Mouse (Mus musculus): Measurements from ENCODE around the gene Plcb4. TPM values are rescaled to one million over a fixed set of nuclear protein-coding genes. Genes with fewer than 3 reads are reported as not detected.
A peak's percentile ranks its signal among the peaks of the same experiment; 100 is the strongest.

The Plcb4 gene
- polyA plus RNA-seq, 1 experiment from 2014 or later: 7.4 TPM

DNA sequence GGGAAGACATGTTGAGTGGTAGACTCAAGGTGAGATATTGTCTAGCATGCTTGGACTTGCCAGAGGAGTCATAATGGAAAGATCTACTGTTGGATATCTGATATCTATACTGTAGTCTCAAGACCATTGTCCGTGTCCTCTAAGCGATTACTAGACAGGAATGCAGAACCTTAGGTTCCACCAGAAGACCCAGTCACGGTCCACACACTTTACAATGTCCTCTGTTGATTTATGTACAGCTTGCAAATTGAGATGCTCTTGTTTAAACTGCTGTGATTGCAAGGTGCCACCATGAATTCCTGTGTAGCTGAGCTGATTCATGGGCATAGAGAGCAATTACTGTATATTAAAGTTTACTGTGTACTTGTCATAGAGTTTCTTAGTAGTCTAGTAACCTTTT is 98.7 kb downstream of the Plcb4 start:
- H3K36me3 ChIP-seq (ENCODE audit: control insufficient read depth, insufficient read depth, low read length): no peaks in the 10 kb centered on the region
- no peaks in the 10 kb centered on the region for H3K9me3 ChIP-seq (ENCODE audit: control insufficient read depth, low read length)
- 94% methylated on average over 3 of the region's 3 CpGs for WGBS
- no peak overlapping the region for H3K4me2 ChIP-seq (ENCODE audit: low read depth, low read length)
- H3K27me3 ChIP-seq (replicated peaks; ENCODE audit: control insufficient read depth, insufficient read depth, low read length): no peaks in the 10 kb centered on the region
- H3K4me1 ChIP-seq (ENCODE audit: control insufficient read depth, insufficient read depth, low read length): no peaks in the 10 kb centered on the region
- H3K27ac ChIP-seq (ENCODE audit: low read length): no peak overlapping the region
- no peak overlapping the region for H3K9ac ChIP-seq (ENCODE audit: low read depth, low read length)
- H3K4me3 ChIP-seq (ENCODE audit: low read length): no peak overlapping the region
- no peak for ATAC-seq

DNA sequence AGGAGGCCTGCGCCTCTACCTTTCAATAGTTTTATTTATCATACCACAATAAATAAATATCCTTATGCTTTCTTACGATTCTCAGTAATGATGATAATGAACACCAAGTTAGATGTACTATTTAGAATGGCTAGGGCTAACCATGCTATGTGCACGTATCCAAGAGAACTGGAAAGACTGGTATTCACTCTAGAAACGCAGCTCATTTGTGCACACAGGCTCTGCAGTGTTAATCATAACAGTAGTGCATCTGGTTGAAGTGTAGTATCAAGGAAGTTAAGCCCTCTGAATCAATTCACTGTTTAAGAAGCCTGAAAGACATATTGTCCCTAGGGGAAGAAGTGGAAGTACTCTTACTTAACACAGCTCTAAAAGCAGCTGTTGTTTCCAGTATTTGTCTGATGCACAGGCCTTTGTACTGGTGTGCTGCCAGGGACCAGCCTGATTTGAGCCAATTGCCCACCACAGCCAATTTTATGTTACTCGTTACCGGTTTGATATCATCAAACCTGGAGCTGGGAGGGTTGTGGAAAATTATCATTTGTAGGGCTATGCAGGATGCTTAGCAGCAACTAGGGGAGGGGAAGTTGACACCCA is 100.8 kb downstream of the Plcb4 start:
- no peak for ATAC-seq
- Histone ChIP-seq H3K36me3 (ENCODE audit: control insufficient read depth, insufficient read depth, low read length) (no peaks in the 10 kb centered on the region), H3K9ac (ENCODE audit: low read depth, low read length) (no peak overlapping the region), H3K4me1 (ENCODE audit: control insufficient read depth, insufficient read depth, low read length) (peaks cover 4% of the 10 kb centered on the region; the same call in 1 of the 2 replicates), H3K9me3 (ENCODE audit: control insufficient read depth, low read length) (no peaks in the 10 kb centered on the region), H3K4me2 (ENCODE audit: low read depth, low read length) (no peak overlapping the region), H3K27me3 (replicated peaks; ENCODE audit: control insufficient read depth, insufficient read depth, low read length) (no peaks in the 10 kb centered on the region), H3K27ac (ENCODE audit: low read length) (no peak overlapping the region), H3K4me3 (ENCODE audit: low read length) (no peak overlapping the region)
- 79% methylated on average over 6 of the region's 6 CpGs for WGBS

GRCm38 (mm10) chr2:135761226-135761802 is 102.5 kb downstream of the Plcb4 start:
- WGBS: 80% methylated on average over 8 of the region's 8 CpGs
- Histone ChIP-seq H3K9me3 (ENCODE audit: control insufficient read depth, low read length) (no peaks in the 10 kb centered on the region), H3K27ac (ENCODE audit: low read length) (no peak overlapping the region), H3K4me1 (ENCODE audit: control insufficient read depth, insufficient read depth, low read length) (peaks cover 5% of the 10 kb centered on the region), H3K27me3 (replicated peaks; ENCODE audit: control insufficient read depth, insufficient read depth, low read length) (no peaks in the 10 kb centered on the region), H3K36me3 (ENCODE audit: control insufficient read depth, insufficient read depth, low read length) (no peaks in the 10 kb centered on the region), H3K4me2 (ENCODE audit: low read depth, low read length) (no peak overlapping the region), H3K9ac (ENCODE audit: low read depth, low read length) (no peak overlapping the region), H3K4me3 (ENCODE audit: low read length) (no peak overlapping the region)
- peak; percentile 74 for ATAC-seq

DNA sequence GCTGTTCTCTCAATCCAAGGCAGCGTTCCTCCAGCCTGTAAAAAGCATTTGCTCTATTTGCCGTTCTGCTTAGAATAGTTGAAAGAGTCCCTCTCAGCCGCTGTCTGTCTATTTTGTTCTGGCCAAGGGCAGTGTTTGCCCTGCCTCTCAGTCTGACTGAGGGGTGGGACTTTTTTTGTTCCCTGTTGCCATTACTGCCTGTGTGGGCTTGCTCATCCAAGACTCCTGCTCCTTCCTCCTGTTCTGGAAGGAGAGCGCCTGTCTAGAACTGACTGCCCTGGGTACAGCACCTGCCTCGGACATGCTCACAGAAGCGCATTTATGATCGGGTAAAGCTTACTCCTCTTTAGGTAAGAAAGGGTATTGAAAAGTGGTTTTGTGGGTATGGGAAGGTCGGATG is 105.9 kb downstream of the Plcb4 start:
- H3K27ac ChIP-seq (ENCODE audit: low read length): no peak overlapping the region
- WGBS: 52% methylated on average over 8 of the region's 8 CpGs

DNA sequence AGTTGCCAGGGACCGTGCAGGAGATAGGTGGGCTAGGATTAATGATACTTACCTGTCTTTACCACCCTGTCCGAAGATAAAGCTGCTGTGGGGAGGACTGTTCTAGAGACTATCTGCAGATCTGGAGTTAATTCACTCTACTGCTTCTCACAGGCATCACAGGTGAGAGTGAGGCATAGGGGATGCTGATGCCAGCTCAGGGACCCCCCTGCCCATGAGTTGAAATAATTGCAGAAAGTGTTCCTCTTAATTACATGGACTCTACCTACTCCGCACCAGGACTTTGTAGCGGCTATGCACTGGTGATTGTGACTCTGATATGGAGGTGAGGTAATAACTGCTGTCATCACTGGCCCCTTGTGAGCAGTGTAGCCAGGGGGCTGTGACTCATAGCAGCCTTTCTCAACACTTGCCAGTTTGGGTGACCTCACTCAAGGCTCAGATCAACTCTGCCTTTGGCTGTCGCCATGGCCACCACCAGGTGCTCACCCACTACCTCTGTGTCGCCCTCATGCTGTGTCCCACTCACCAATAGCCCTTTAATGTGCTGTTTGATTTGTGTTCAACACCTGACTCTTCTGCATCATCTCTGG is 107.8 kb downstream of the Plcb4 start:
- 65% methylated on average over 6 of the region's 6 CpGs for WGBS
- ATAC-seq: peak; percentile 73
- Histone ChIP-seq H3K9me3 (ENCODE audit: control insufficient read depth, low read length) (no peaks in the 10 kb centered on the region), H3K4me2 (ENCODE audit: low read depth, low read length) (no peak overlapping the region), H3K9ac (ENCODE audit: low read depth, low read length) (no peak overlapping the region), H3K36me3 (ENCODE audit: control insufficient read depth, insufficient read depth, low read length) (no peaks in the 10 kb centered on the region), H3K4me1 (ENCODE audit: control insufficient read depth, insufficient read depth, low read length) (peaks cover 8% of the 10 kb centered on the region), H3K27ac (ENCODE audit: low read length) (no peak overlapping the region), H3K27me3 (replicated peaks; ENCODE audit: control insufficient read depth, insufficient read depth, low read length) (no peaks in the 10 kb centered on the region), H3K4me3 (ENCODE audit: low read length) (no peak overlapping the region)

More for the DNA sequence above, 105.9 kb downstream of the Plcb4 start:
- no peak overlapping the region for H3K9ac ChIP-seq (ENCODE audit: low read depth, low read length)
- no peaks in the 10 kb centered on the region for H3K36me3 ChIP-seq (ENCODE audit: control insufficient read depth, insufficient read depth, low read length)
- no peaks in the 10 kb centered on the region for H3K9me3 ChIP-seq (ENCODE audit: control insufficient read depth, low read length)
- ATAC-seq: no peak
- no peaks in the 10 kb centered on the region for H3K27me3 ChIP-seq (replicated peaks; ENCODE audit: control insufficient read depth, insufficient read depth, low read length)
- H3K4me3 ChIP-seq (ENCODE audit: low read length): no peak overlapping the region
- peaks cover 8% of the 10 kb centered on the region for H3K4me1 ChIP-seq (ENCODE audit: control insufficient read depth, insufficient read depth, low read length)
- H3K4me2 ChIP-seq (ENCODE audit: low read depth, low read length): no peak overlapping the region

DNA sequence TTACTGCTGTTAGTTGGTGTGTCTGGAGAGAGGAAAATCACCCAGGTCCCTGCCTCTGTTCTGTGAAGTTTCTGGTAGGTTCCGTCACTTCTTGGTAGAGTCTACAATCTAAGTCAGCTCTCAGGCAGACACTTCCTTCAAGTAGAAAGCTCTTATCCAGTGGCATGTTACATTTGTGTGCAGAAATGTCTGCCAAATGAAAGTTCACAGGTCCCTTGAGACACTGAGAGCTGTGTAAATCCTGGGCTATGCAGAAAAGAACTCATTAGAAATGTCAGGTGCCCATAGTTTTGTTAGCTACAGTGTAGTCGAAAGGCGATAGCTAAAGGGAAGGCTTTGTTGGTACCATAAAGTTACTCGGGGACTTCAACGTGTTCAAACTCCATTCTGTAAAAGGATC is 108.7 kb downstream of the Plcb4 start:
- 80% methylated on average over 5 of the region's 5 CpGs for WGBS
- H3K9ac ChIP-seq (ENCODE audit: low read depth, low read length): no peak overlapping the region
- no peaks in the 10 kb centered on the region for H3K36me3 ChIP-seq (ENCODE audit: control insufficient read depth, insufficient read depth, low read length)
- no peak for ATAC-seq
- no peak overlapping the region for H3K4me3 ChIP-seq (ENCODE audit: low read length)
- no peaks in the 10 kb centered on the region for H3K9me3 ChIP-seq (ENCODE audit: control insufficient read depth, low read length)
- H3K27me3 ChIP-seq (replicated peaks; ENCODE audit: control insufficient read depth, insufficient read depth, low read length): no peaks in the 10 kb centered on the region
- H3K4me1 ChIP-seq (ENCODE audit: control insufficient read depth, insufficient read depth, low read length): peaks cover 8% of the 10 kb centered on the region
- H3K4me2 ChIP-seq (ENCODE audit: low read depth, low read length): no peak overlapping the region
- H3K27ac ChIP-seq (ENCODE audit: low read length): no peak overlapping the region

- 67% methylated on average over 8 of the region's 8 CpGs for WGBS
- Histone ChIP-seq H3K4me3 (ENCODE audit: low read length) (no peak overlapping the region), H3K4me2 (ENCODE audit: low read depth, low read length) (no peak overlapping the region), H3K27me3 (replicated peaks; ENCODE audit: control insufficient read depth, insufficient read depth, low read length) (no peaks in the 10 kb centered on the region), H3K9ac (ENCODE audit: low read depth, low read length) (no peak overlapping the region), H3K4me1 (ENCODE audit: control insufficient read depth, insufficient read depth, low read length) (peaks cover 12% of the 10 kb centered on the region), H3K9me3 (ENCODE audit: control insufficient read depth, low read length) (no peaks in the 10 kb centered on the region), H3K27ac (ENCODE audit: low read length) (no peak overlapping the region), H3K36me3 (ENCODE audit: control insufficient read depth, insufficient read depth, low read length) (no peaks in the 10 kb centered on the region)
- ATAC-seq: no peak
Measured at GRCm38 (mm10) chr2:135769701-135770100, 110.9 kb downstream of the Plcb4 start.

DNA sequence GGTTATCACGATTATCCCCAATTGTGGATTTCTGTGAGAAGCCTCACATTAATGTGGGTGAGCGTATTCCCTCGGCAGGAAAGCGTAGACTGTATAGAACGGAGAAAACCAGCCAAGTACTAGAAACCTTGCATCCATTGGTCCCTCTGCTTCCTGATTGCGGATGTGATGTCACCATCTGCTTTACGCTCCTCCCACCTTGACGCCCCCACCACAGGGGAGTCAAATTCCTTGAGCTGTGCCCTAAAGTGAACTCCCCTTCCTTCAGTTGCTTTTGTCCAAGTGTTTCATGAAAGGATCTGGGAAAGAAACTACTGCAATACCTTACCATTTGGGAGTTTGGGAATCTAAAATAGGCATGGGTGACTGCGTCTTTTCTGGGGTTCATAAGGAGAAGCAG is 111.4 kb downstream of the Plcb4 start:
- 90% methylated on average over 9 of the region's 9 CpGs for WGBS
- Histone ChIP-seq H3K4me2 (ENCODE audit: low read depth, low read length) (no peak overlapping the region), H3K9me3 (ENCODE audit: control insufficient read depth, low read length) (no peaks in the 10 kb centered on the region), H3K4me1 (ENCODE audit: control insufficient read depth, insufficient read depth, low read length) (peaks cover 12% of the 10 kb centered on the region), H3K27me3 (replicated peaks; ENCODE audit: control insufficient read depth, insufficient read depth, low read length) (no peaks in the 10 kb centered on the region), H3K9ac (ENCODE audit: low read depth, low read length) (no peak overlapping the region), H3K4me3 (ENCODE audit: low read length) (no peak overlapping the region), H3K36me3 (ENCODE audit: control insufficient read depth, insufficient read depth, low read length) (no peaks in the 10 kb centered on the region), H3K27ac (ENCODE audit: low read length) (no peak overlapping the region)
- ATAC-seq: no peak

GRCm38 (mm10) chr2:135773194-135773972 is 114.6 kb downstream of the Plcb4 start:
- peaks cover 9% of the 10 kb centered on the region; the same call in 1 of the 2 replicates for H3K4me1 ChIP-seq (ENCODE audit: control insufficient read depth, insufficient read depth, low read length)
- H3K27ac ChIP-seq (ENCODE audit: low read length): peak overlapping the region; percentile 43; the same call in 1 of the 2 replicates
- H3K27me3 ChIP-seq (replicated peaks; ENCODE audit: control insufficient read depth, insufficient read depth, low read length): no peaks in the 10 kb centered on the region
- H3K4me2 ChIP-seq (ENCODE audit: low read depth, low read length): 0 out of 2 replicates have a peak overlapping the region, but pooled peaks have one; percentile 12
- no peaks in the 10 kb centered on the region for H3K9me3 ChIP-seq (ENCODE audit: control insufficient read depth, low read length)
- peak; percentile 95 for ATAC-seq
- no peak overlapping the region for H3K9ac ChIP-seq (ENCODE audit: low read depth, low read length)
- no peaks in the 10 kb centered on the region for H3K36me3 ChIP-seq (ENCODE audit: control insufficient read depth, insufficient read depth, low read length)
- WGBS: 53% methylated on average over 10 of the region's 10 CpGs
- H3K4me3 ChIP-seq (ENCODE audit: low read length): no peak overlapping the region
